ENCODE assay signal across 22 mouse cellular contexts in genomic region chr7:126135391-126135790, GRCm38 (mm10). TPM values are rescaled to one million over a fixed set of nuclear protein-coding genes. Genes with fewer than 3 reads are reported as not detected.
A peak's percentile ranks its signal among the peaks of the same experiment; 100 is the strongest.
DNase-seq lines count a peak whose midpoint lies in the region; TF ChIP-seq lines count a peak whose summit lies in the region.
"Had no signal": no experiment of that assay in that cellular context is flagged by ENCODE, and none has a peak within 500 bp of the region (broad histone marks: within the 10 kb centered on the region; RNA-seq: fewer than 3 reads in every experiment).

No protein-coding gene starts in this region.

- TF ChIP-seq POLR2A in lung, adult 2 months (IDR thresholded peaks at IDR 0.05; ENCODE audit: borderline replicate concordance, extremely low read depth, low read depth, low read length), result no peak
- no peak for TF ChIP-seq POLR2A in embryonic fibroblast, embryonic 13.5 days (IDR thresholded peaks at IDR 0.05; ENCODE audit: low read depth, low read length)

- peak overlapping the region; percentile 16; the same call in 1 of the 2 replicates for H3K27ac ChIP-seq in embryonic fibroblast, embryonic 13.5 days (ENCODE audit: insufficient read depth, low read length)
- H3K27ac ChIP-seq: forebrain, embryonic 12.5 days; heart, embryonic 15.5 days; kidney, postnatal 0 days; layer of hippocampus, adult 2 months; limb, embryonic 15.5 days; midbrain, embryonic 15.5 days had no signal

- DNase-seq in lung, postnatal 25 days (ENCODE audit: low spot score), result peak; percentile 25
- DNase-seq in lung, adult 2 months, result no peak
- peak; percentile 31 for DNase-seq in CD4-positive helper T cell, adult 2 months (ENCODE audit: low read depth, low spot score)
- DNase-seq in naive thymus-derived CD4-positive, alpha-beta T cell, adult 2 months (ENCODE audit: low read depth), result peak; percentile 49
- DNase-seq in adrenal gland, postnatal 14 days, result no peak
- no peak for DNase-seq in T-cell, adult 2 months (ENCODE audit: low spot score)
- no peak for DNase-seq in testis, postnatal 14 days (ENCODE audit: low spot score)
- DNase-seq: adrenal gland, postnatal 25 days; cerebellum, adult 2 months; cerebellum, postnatal 36 days; kidney, adult 11 months; thymus, postnatal 25 days had no signal

- TF ChIP-seq CTCF in lung, adult 2 months (IDR thresholded peaks at IDR 0.05; ENCODE audit: insufficient read depth, low read length), result no peak
- no peak for TF ChIP-seq CTCF in embryonic fibroblast, embryonic 13.5 days (IDR thresholded peaks at IDR 0.05; ENCODE audit: borderline replicate concordance, insufficient read depth, low read length)

- no peak overlapping the region for H3K4me3 ChIP-seq in lung, adult 2 months (replicated peaks; ENCODE audit: extremely low read depth, low read depth, low read length)
- no peak overlapping the region for H3K4me3 ChIP-seq in embryonic fibroblast, embryonic 13.5 days (ENCODE audit: insufficient read depth, low read length)
- H3K4me3 ChIP-seq: forebrain, embryonic 12.5 days; heart, embryonic 15.5 days; layer of hippocampus, adult 2 months; limb, embryonic 15.5 days; midbrain, embryonic 15.5 days had no signal

- WGBS in lung, adult 2 months, result 65% methylated on average over 2 of the region's 2 CpGs

- no peaks in the 10 kb centered on the region for H3K4me1 ChIP-seq in lung, adult 2 months (ENCODE audit: control insufficient read depth, insufficient read depth, low read length)
- peaks cover 3% of the 10 kb centered on the region; the same call in 1 of the 2 replicates for H3K4me1 ChIP-seq in embryonic fibroblast, embryonic 13.5 days (ENCODE audit: control insufficient read depth, insufficient read depth, low read length)
- H3K4me1 ChIP-seq: forebrain, embryonic 12.5 days; heart, embryonic 15.5 days; limb, embryonic 15.5 days; midbrain, embryonic 15.5 days had no signal

RNA-seq across cellular contexts. Expression of gene Gsg1l, which starts 53.2 kb away (rescaled TPM):
- polyA plus RNA-seq in lung, adult 2 months (2012; rRNA removed), result 4.8 and 5.6 TPM in 2 replicates
- not detected in 2 replicates for polyA plus RNA-seq in embryonic fibroblast, embryonic 13.5 days (2011; ENCODE audit: insufficient read length, low read depth, missing spikeins)
- 12.1 and 16.9 TPM in 2 replicates for total RNA-seq in adrenal gland, postnatal 14 days (2021)
- total RNA-seq: ES-E14 had no signal
- polyA plus RNA-seq: activated CD4-positive, CD25-positive, alpha-beta regulatory T cell, adult 4 months; Patski had no signal

Comparison
In these comparisons a context has a peak if more than half of its experiments do, and no peak if none do; other contexts are left out.
1. DNase-seq: peak in lung, postnatal 25 days (single experiment), CD4-positive helper T cell, adult 2 months (single experiment) and naive thymus-derived CD4-positive, alpha-beta T cell, adult 2 months (single experiment); none in lung, adult 2 months (single experiment), adrenal gland, postnatal 14 days (single experiment), T-cell, adult 2 months (single experiment) and testis, postnatal 14 days (single experiment).